Mouse (Mus musculus): ENCODE data around the gene Rap1gap.

Gene Rap1gap

DNA sequence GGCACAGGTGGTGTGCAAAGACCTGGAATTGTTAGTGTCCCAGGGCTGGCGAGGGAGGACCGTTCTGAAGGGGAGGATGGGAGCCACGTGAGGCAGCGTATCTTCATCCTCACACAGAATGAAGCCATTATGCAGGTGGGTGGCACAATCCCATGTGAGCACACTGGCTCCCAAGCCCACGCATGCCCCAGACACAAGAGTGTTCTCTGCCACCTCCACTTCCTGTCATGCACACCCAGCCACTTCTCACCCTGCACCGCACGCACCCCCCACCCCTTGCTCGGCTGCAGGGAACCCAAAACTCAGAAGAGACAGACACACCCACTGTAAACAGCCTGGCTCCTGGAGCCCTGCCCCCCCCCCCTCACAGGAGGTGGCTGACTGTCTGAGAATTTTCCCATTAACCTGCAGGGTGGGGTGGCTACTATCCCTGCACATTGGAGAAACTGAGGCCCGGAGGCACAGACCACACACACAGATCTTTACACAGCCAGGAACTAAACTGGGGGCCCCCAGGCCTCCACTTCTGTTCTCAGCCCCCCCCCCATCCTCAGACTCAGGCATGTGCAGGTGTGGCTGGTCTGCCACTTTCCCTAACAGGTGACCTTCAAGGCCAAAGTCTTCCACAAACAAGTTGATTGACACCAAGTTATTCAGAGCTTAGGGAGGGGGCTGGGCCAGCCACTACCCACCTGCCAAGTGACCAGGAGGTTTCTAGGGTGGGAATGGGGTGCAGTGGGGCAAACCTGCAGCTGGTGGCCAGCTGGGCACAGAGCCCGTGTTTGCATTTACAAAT lies 27.8 kb downstream of the Rap1gap start:
- no peak for DNase-seq (ENCODE audit: low spot score in 2 of 2)

GRCm38 (mm10) chr4:137695300-137695699 lies 30.8 kb downstream of the Rap1gap start:
- no peak for DNase-seq (ENCODE audit: low spot score in 2 of 2)

DNA sequence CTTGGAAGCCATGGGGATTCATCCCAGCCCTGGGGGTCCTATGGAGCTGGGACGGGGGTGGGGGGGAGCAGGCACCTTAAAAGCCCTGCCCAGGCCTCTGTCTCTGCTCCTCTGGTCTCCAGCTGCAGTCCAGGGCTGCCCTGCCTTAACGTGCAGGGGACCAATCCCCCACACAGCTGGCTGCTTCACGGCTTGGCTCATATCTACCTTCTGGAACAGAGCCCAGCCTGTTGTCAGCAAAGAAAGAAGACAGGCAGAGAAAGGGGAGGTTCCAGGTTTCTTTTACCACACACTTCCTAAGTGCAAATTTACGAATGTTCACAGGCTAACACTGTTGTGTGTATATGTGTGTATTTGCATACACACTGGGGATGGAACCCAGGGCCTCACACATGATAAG lies 31.4 kb downstream of the Rap1gap start:
- no peak for DNase-seq (ENCODE audit: low spot score in 2 of 2)

GRCm38 (mm10) chr4:137697156-137697885 lies 32.8 kb downstream of the Rap1gap start:
- no peak for DNase-seq (ENCODE audit: low spot score in 2 of 2)

GRCm38 (mm10) chr4:137698076-137698985 lies 33.8 kb downstream of the Rap1gap start:
- DNase-seq (ENCODE audit: low spot score in 2 of 2): no peak

- no peak for DNase-seq (ENCODE audit: low spot score in 2 of 2)
These were observed 35.0 kb downstream of the Rap1gap start for GRCm38 (mm10) chr4:137699264-137700211.

DNA sequence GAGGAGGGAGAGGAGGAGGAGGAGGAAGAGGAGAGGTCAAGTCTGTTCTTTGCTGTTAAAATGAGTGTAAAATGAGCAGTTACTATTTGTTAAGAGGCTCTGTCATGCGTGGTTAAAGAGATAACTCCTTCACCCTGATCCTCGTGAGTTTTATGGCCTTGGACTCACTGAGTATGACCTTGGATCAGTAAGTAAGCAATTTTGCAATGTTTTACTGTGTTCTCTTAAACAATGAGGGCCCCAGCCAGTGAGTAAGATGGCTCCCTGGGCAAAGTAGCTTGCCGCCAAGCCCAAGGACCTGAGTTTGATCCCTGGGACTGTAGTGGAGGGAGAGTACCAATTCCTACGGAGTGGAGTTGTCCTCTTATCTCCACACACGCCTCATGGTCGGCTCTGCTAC lies 36.4 kb downstream of the Rap1gap start:
- no peak for DNase-seq (ENCODE audit: low spot score in 2 of 2)

GRCm38 (mm10) chr4:137703077-137703476 lies 38.6 kb downstream of the Rap1gap start:
- no peak for DNase-seq (ENCODE audit: low spot score in 2 of 2)

DNA sequence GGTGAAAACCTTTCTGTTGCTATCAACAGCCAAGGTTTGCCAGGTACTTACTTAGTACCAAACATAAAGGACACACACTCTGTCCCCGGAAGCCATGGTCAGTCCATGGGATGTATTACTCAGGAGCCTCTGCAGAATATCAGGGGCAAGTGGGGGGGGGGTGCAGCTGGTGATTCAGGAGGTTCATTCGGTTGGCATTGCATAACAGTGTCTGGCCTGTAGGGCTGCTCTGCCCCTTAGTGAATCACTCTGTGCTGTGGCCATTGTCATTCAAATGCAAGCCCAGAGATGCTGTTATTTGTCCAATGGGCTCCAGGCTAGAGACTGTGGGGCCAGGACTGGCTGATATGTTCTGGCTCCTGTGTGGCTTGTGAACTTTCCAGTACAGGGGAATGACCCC lies 40.0 kb downstream of the Rap1gap start:
- no peak for DNase-seq (ENCODE audit: low spot score in 2 of 2)

DNA sequence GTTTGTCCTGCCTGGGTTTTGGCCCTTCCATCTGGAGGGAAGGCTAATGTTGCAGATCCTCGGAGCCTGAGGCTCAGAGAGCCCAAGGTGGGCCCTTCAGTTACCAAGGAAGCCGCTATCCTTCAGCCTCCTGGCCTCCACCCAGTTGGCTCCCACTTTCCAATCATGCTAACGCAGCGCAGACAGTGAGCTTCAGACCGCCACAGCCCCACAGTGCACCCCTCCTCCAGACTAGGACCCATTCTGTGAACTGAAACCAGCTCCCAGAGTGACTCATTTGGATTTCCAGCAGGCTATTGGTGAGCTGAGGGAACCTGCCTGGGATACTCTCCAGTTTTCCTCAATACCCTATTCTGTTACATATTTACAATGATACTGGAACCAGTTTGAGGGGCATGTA lies 40.9 kb downstream of the Rap1gap start:
- DNase-seq (ENCODE audit: low spot score in 2 of 2): no peak

DNA sequence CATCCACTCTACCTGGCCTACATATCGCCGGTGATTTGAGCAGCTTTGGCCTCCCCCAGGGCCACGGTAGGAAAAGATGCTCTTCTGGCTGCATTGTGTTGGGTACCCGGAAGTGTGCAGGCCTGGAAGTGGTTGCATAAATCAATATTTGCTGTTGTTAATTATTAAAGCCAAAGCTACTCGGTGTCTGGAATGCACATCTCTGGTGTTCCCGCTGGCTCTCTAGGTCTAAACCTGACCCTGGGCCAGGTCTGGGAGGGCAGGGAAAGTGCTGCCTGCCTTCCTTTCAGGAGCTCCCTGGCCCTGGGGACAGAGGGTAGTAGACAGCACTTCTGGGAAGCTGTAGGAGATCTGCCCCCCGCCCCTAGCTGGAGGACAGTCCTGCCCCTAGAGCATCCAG lies 42.0 kb downstream of the Rap1gap start:
- no peak for DNase-seq (ENCODE audit: low spot score in 2 of 2)

DNA sequence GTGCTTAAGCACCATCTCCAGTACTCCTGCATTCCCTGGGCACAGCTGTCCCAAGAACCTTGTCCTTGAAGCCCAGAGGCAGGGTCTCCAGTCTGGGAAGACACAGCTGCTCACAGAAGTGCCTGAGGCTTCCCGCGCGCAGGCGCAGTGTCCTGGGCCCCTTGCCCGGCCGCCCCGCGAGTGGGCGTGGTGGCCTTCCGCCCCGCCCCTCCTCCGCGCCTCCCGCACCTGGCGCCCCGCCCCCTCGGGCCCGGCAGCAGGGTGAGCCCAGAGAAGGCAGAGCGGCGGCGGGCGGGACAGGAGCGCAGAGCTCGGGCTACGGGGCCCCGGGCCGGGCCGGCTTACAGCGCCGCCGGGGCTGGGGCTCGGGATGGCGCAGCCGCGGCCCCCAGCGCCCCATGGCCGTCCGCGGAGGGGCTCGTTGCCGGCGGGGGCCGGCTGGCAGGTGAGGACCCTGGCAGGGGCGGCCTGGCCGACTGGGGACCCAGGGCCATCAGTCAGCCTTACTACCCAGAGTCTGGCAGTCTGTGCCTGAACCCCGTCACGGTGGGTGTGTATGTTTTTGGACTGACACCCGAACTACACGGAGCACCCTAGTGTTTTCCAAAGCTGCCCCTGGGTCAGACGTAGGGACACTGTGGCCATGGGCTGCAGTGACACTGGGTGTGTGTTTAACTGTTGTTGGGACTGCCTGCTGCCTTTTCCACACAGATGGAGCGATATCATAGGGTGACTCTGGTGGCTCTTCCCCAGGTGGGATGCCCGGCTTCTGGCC lies 42.9 kb downstream of the Rap1gap start:
- peak; percentile 87 to 95 for DNase-seq (ENCODE audit: low spot score in 2 of 2)

GRCm38 (mm10) chr4:137712963-137713362 lies 48.4 kb downstream of the Rap1gap start:
- no peak for DNase-seq (ENCODE audit: low spot score in 2 of 2)

DNA sequence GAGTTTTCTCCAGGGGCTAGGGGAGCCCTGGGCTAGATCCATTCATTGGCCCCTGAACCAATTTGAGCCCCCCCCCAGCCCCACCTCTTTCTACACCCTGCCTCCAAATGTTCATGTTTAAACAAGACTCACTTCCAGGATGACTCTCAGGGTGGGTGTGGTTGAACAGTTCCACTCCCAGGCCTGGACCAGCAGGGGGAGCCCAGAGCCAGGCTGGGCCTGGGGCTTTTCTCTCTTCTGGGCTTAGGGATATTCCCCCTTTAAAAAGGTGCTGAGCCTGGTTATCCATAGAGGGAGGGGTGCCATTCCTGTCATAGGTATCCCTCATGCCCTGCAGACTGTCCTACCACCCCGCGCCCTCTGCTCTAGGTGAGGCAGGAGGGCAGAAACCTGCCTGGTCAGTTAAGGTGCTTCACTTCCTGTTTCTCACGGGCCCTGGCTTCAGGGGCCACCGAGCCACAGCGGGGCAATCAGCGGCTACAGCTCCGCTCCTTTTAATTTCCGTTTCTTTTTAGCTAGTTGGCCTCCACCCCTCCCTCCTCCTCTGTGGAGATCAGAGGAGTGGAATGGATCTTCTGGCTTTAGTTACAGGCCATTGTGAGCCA lies 49.6 kb downstream of the Rap1gap start:
- no peak for DNase-seq (ENCODE audit: low spot score in 2 of 2)

- no peak for DNase-seq (ENCODE audit: low spot score in 2 of 2)
These were observed 52.5 kb downstream of the Rap1gap start for GRCm38 (mm10) chr4:137717005-137717404.

GRCm38 (mm10) chr4:137717671-137718070 lies 53.1 kb downstream of the Rap1gap start:
- no peak for DNase-seq (ENCODE audit: low spot score in 2 of 2)

DNA sequence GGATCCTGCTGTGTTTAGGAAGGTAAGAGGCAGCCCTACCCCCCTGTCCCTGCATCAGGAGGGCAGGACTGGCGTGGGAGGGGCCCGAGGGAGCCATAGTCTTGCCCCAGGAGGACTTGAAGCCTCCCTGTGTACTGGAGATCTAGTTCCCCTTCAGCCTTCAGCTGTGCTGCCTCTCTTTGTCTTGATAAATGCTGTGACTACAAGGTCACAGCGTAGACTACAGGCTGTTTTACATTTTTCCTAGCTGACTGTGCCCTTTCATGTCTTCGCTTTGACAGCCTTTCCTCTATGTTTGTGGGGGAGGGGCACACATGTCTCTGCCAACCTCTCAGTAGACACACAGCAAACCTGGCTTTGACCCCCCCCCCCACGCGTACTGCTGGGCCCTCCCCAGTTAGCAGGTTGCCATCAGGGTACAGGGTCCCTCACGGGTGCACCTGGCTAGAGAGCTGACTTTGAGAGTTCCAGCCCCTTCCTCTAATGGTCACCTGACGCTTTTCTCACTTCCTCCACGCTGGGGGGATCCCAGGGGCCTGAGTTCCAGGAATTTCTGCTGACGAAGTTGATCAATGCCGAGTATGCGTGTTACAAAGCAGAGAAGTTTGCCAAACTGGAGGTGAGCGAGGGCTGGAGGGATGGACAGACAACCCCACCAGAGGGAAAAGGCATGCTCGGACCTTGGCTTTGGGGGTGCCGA lies 55.0 kb downstream of the Rap1gap start:
- DNase-seq (ENCODE audit: low spot score in 2 of 2): no peak

- no peak for DNase-seq (ENCODE audit: low spot score in 2 of 2)
These were observed 57.0 kb downstream of the Rap1gap start for GRCm38 (mm10) chr4:137721563-137721962.

GRCm38 (mm10) chr4:137722230-137722629 lies 57.7 kb downstream of the Rap1gap start:
- no peak for DNase-seq (ENCODE audit: low spot score in 2 of 2)
